Mouse (Mus musculus): ENCODE results near the gene Pole3.

DNA sequence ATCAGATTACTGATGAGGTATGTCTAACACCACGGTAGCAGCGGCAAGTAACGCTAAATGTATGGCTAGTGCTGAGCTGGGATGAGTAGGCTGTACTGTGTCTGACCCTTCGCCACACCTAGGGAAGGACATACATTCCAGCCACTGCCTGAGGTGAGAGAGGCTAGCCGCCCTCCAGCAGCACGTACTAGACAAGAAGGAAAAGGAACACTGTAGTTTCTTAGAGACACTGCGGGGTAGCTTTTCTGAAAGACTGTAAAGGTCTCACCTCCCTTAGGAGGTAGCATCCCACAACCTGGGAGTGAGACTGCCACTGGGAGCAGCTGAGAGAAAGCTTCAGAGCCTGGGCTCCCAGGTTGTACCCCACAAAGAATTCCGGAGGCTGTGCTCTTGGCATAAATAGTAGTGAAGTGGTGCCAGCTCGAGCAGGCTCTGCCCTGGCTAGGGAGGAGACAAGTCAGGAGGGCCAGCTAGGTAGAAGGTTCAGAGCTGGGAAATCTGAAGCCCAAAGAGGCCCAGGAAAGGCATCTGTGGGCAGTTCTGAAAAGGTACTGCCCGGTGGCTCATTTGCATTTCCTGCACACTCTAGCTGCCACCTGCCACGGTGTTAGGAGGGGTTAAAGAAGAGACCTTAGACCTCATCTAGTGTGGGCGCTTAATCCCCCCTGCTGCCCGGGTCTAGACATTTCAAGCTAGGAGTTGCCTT lies 6.3 kb downstream of the Pole3 start:
- TF ChIP-seq CTCF (IDR thresholded peaks at IDR 0.05; ENCODE audit: low read depth), result no peak
- TF ChIP-seq EP300 (optimal IDR thresholded peaks at IDR 0.05), result no peak

Data from stomach, postnatal 0 days (tissue).